9 mouse cellular contexts compared by ENCODE assay signal in the genomic region with DNA sequence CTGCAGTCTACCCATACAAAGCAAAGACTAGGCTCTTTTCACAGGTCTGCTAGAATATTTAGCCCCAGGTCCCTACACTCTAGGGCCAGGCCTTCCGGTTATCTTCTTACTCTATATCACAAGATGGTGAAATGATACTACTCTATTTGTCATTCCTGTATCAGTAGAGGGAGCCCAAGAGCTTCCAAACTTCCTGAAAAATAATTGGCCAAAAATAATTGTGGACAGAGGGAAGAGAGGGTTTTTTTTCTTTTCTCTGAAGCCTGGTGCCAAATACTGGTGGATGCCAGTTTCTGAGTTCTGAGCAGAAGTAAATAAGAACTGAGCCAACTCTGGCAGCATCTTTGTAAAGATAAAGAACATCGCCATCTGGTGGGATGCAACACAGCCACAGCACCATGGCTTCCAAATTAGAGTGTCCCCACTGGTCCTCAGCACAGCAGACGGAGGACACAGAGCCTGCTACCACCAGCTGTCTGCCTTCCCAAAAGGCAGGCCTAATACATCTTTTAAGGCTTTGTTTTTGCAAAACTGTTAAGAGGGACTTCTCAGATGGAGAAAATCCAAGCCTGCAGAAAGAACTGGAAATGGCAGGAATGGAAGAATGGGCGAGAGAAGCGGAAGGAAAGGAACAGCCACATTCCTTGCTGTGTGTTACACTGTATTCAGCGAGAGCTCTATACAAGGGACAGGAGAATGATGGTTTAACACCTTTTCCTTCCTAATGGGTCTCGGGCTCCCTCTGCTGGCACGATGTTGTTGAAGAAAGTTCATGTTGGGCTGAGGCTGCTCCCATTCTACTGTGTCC.
DNase-seq lines count a peak whose midpoint lies in the region; ATAC-seq and TF ChIP-seq lines count a peak whose summit lies in the region.
"Had no signal": no experiment of that assay in that cellular context is flagged by ENCODE, and none has a peak within 500 bp of the region (broad histone marks: within the 10 kb centered on the region; RNA-seq: fewer than 3 reads in every experiment).

No protein-coding gene starts in this region.

- TF ChIP-seq CTCF in C2C12 (IDR thresholded peaks at IDR 0.05; ENCODE audit: control insufficient read depth, insufficient read depth, insufficient read length) = peak; percentile 10
- peak; percentile 77 for TF ChIP-seq CTCF in lung, embryonic 14.5 days (IDR thresholded peaks at IDR 0.05; ENCODE audit: low read depth)

- ATAC-seq in embryonic facial prominence, embryonic 12.5 days (ENCODE audit: insufficient number of reproducible peaks, insufficient read depth, low FRiP score, low TSS enrichment) = peak; percentile 84; the same call in 1 of the 2 replicates
- ATAC-seq in lung, embryonic 14.5 days (ENCODE audit: insufficient read depth) = peak; percentile 86

- no peaks in the 10 kb centered on the region for H3K79me3 ChIP-seq in C2C12 (ENCODE audit: low read depth)

- 0 out of 2 replicates have a peak overlapping the region, but pooled peaks have one; percentile 13 for H3K4me2 ChIP-seq in embryonic facial prominence, embryonic 12.5 days (replicated peaks)
- H3K4me2 ChIP-seq in lung, embryonic 14.5 days = 0 out of 2 replicates have a peak overlapping the region, but pooled peaks have one; percentile 18

- no peaks in the 10 kb centered on the region for H3K27me3 ChIP-seq in C2C12 (ENCODE audit: control insufficient read depth, insufficient read depth, insufficient read length)
- no peaks in the 10 kb centered on the region for H3K27me3 ChIP-seq in embryonic facial prominence, embryonic 12.5 days
- H3K27me3 ChIP-seq in lung, embryonic 14.5 days (ENCODE audit: insufficient read depth, low read length) = no peaks in the 10 kb centered on the region

- H3K9ac ChIP-seq in embryonic facial prominence, embryonic 12.5 days = no peak overlapping the region
- no peak overlapping the region for H3K9ac ChIP-seq in lung, embryonic 14.5 days

- H3K79me2 ChIP-seq in C2C12 (ENCODE audit: control insufficient read depth, insufficient read depth) = no peaks in the 10 kb centered on the region

- 41% methylated on average over 8 of the region's 8 CpGs for WGBS in embryonic facial prominence, embryonic 12.5 days
- WGBS in lung, embryonic 14.5 days = 28% methylated on average over 8 of the region's 8 CpGs

- H3ac ChIP-seq in C2C12 (ENCODE audit: control insufficient read depth, insufficient read length, low read depth) = no peak overlapping the region

- no peaks in the 10 kb centered on the region for H3K36me3 ChIP-seq in C2C12 (ENCODE audit: control insufficient read depth, insufficient read depth)
- no peaks in the 10 kb centered on the region for H3K36me3 ChIP-seq in embryonic facial prominence, embryonic 12.5 days
- H3K36me3 ChIP-seq in lung, embryonic 14.5 days (ENCODE audit: insufficient read depth) = no peaks in the 10 kb centered on the region

- 0 out of 2 replicates have a peak, but pooled peaks cover 3% of the 10 kb centered on the region for H3K4me1 ChIP-seq in embryonic facial prominence, embryonic 12.5 days
- H3K4me1 ChIP-seq in lung, embryonic 14.5 days (ENCODE audit: insufficient read depth) = no peaks in the 10 kb centered on the region

- H3K27ac ChIP-seq in embryonic facial prominence, embryonic 12.5 days = no peak overlapping the region
- H3K27ac ChIP-seq in lung, embryonic 14.5 days (ENCODE audit: low read depth) = no peak overlapping the region

- no peak overlapping the region for H3K4me3 ChIP-seq in C2C12 (ENCODE audit: insufficient read depth, poor library complexity, severe bottlenecking)
- H3K4me3 ChIP-seq in embryonic facial prominence, embryonic 12.5 days = no peak overlapping the region
- no peak overlapping the region for H3K4me3 ChIP-seq in lung, embryonic 14.5 days (ENCODE audit: low read depth, low read length)
- H3K4me3 ChIP-seq: erythroblast, embryonic 14.5 days had no signal

- intact Hi-C loops in heart, postnatal 14 days (cut with DNase I) = loop anchor here (1.0 to 2.0 kb wide), 2 partner anchors 200 to 457 kb away; no protein-coding TSS in a partner anchor

- no peaks in the 10 kb centered on the region for H3K9me3 ChIP-seq in embryonic facial prominence, embryonic 12.5 days
- no peaks in the 10 kb centered on the region for H3K9me3 ChIP-seq in lung, embryonic 14.5 days (ENCODE audit: low read depth, low read length)

- DNase-seq in adrenal gland, postnatal 36 days = peak; percentile 69 to 81
- peak; percentile 72 to 80 for DNase-seq in heart, postnatal 14 days
- peak; percentile 90 to 91 for DNase-seq in kidney, postnatal 4 days
- DNase-seq in lung, embryonic 14.5 days = peak; percentile 92
- DNase-seq in ovary, postnatal 14 days (ENCODE audit: low spot score) = peak; percentile 71
- peak; percentile 22 to 59 for DNase-seq in thymus, postnatal 10 days (ENCODE audit: low spot score in 2 of 2)

TF ChIP-seq in C2C12, 6 proteins besides CTCF, POLR2A, EP300 and RAD21:
- TF ChIP-seq CEBPB (IDR thresholded peaks at IDR 0.05; ENCODE audit: low read depth) = no peak
- TF ChIP-seq MYOD1 (IDR thresholded peaks at IDR 0.05; ENCODE audit: control insufficient read depth, insufficient read length, low read depth) = no peak
- TF ChIP-seq MYOG (IDR thresholded peaks at IDR 0.05; ENCODE audit: control insufficient read depth, extremely low read depth, insufficient read length) = no peak
- no peak for TF ChIP-seq MAX (IDR thresholded peaks at IDR 0.05)
- TF ChIP-seq USF1 (IDR thresholded peaks at IDR 0.05; ENCODE audit: low read depth) = no peak
- no peak for TF ChIP-seq FOSL1 (IDR thresholded peaks at IDR 0.05; ENCODE audit: insufficient read depth, low read length, poor library complexity, severe bottlenecking)
TF ChIP-seq in C2C12: peak in this region for 0.

Comparison
In these comparisons a context has a peak if more than half of its experiments do, and no peak if none do; other contexts are left out.
1. DNase-seq: peak in every context shown above with its lines; median percentile 92 in lung, embryonic 14.5 days; 90 in kidney, postnatal 4 days; 76 in heart, postnatal 14 days; 75 in adrenal gland, postnatal 36 days; 71 in ovary, postnatal 14 days; 40 in thymus, postnatal 10 days.